Comparison of ENCODE assay signal across 25 mouse cellular contexts in genomic region chr6:117287396-117287795, GRCm38 (mm10).
"Had no signal": no experiment of that assay in that cellular context is flagged by ENCODE, and none has a peak within 500 bp of the region (broad histone marks: within the 10 kb centered on the region; RNA-seq: fewer than 3 reads in every experiment).

No protein-coding gene starts in this region.

- H3K4me3 ChIP-seq: gastrocnemius, adult 2 months; heart, adult 2 months; heart, embryonic 13.5 days; heart, embryonic 15.5 days; hindbrain, embryonic 13.5 days; hindbrain, embryonic 15.5 days; kidney, embryonic 15.5 days; limb, embryonic 13.5 days; limb, embryonic 15.5 days; liver, embryonic 12.5 days had no signal

- H3K27me3 ChIP-seq: heart, embryonic 13.5 days; heart, embryonic 15.5 days; hindbrain, embryonic 13.5 days; hindbrain, embryonic 15.5 days; kidney, embryonic 15.5 days; limb, embryonic 13.5 days; limb, embryonic 15.5 days; liver, embryonic 12.5 days had no signal

- ATAC-seq: hindbrain, postnatal 0 days; liver, embryonic 12.5 days had no signal

- H3K4me1 ChIP-seq: heart, embryonic 13.5 days; heart, embryonic 15.5 days; hindbrain, embryonic 13.5 days; hindbrain, embryonic 15.5 days; kidney, embryonic 15.5 days; limb, embryonic 15.5 days; liver, embryonic 12.5 days had no signal

- H3K36me3 ChIP-seq: heart, embryonic 13.5 days; heart, embryonic 15.5 days; hindbrain, embryonic 13.5 days; hindbrain, embryonic 15.5 days; kidney, embryonic 15.5 days; limb, embryonic 13.5 days; limb, embryonic 15.5 days; liver, embryonic 12.5 days had no signal

- H3K9me3 ChIP-seq: heart, embryonic 13.5 days; heart, embryonic 15.5 days; hindbrain, embryonic 13.5 days; hindbrain, embryonic 15.5 days; kidney, embryonic 15.5 days; limb, embryonic 13.5 days; limb, embryonic 15.5 days; liver, embryonic 12.5 days had no signal

- H3K4me2 ChIP-seq: heart, embryonic 11.5 days; heart, embryonic 13.5 days; heart, embryonic 15.5 days; hindbrain, embryonic 13.5 days; hindbrain, embryonic 15.5 days; kidney, embryonic 15.5 days; limb, embryonic 13.5 days; limb, embryonic 15.5 days; liver, embryonic 12.5 days had no signal

- H3K27ac ChIP-seq: gastrocnemius, adult 2 months; heart, adult 2 months; heart, embryonic 13.5 days; heart, embryonic 15.5 days; hindbrain, embryonic 13.5 days; hindbrain, embryonic 15.5 days; hindbrain, postnatal 0 days; kidney, embryonic 15.5 days; limb, embryonic 13.5 days; limb, embryonic 15.5 days; liver, embryonic 12.5 days; liver, embryonic 14.5 days had no signal

- DNase-seq: gastrocnemius, adult 2 months; gastrocnemius, postnatal 10 days; gastrocnemius, postnatal 25 days; heart, adult 2 months; heart, postnatal 14 days; heart, postnatal 4 days; kidney, adult 11 months; kidney, adult 2 months; kidney, adult 9 months; kidney, postnatal 10 days; kidney, postnatal 25 days; layer of hippocampus, adult 9-11 months; layer of hippocampus, postnatal 36 days; left cerebral cortex, postnatal 4 days had no signal

- H3K9ac ChIP-seq: heart, embryonic 13.5 days; heart, embryonic 15.5 days; hindbrain, embryonic 13.5 days; hindbrain, embryonic 15.5 days; kidney, embryonic 15.5 days; limb, embryonic 13.5 days; limb, embryonic 15.5 days; liver, embryonic 12.5 days; liver, embryonic 14.5 days had no signal
